In genomic region chr2:129845826-129846225, GRCm38 (mm10) we compare ENCODE assay signal across 18 mouse cellular contexts. TPM values are rescaled to one million over a fixed set of nuclear protein-coding genes. Genes with fewer than 3 reads are reported as not detected.
DNase-seq lines count a peak whose midpoint lies in the region; ATAC-seq and TF ChIP-seq lines count a peak whose summit lies in the region.
"Had no signal": no experiment of that assay in that cellular context is flagged by ENCODE, and none has a peak within 500 bp of the region (broad histone marks: within the 10 kb centered on the region; RNA-seq: fewer than 3 reads in every experiment).

No protein-coding gene starts in this region.

- TF ChIP-seq EP300 in lung, postnatal 0 days (IDR thresholded peaks at IDR 0.05) = no peak

- no peak overlapping the region for H3K9ac ChIP-seq in heart, embryonic 14.5 days (ENCODE audit: low read length)
- no peak overlapping the region for H3K9ac ChIP-seq in lung, postnatal 0 days (replicated peaks; ENCODE audit: low read depth)
- H3K9ac ChIP-seq in intestine, embryonic 15.5 days = no peak overlapping the region
- H3K9ac ChIP-seq: forebrain, postnatal 0 days; liver, embryonic 15.5 days had no signal

- H3K9me3 ChIP-seq in heart, embryonic 14.5 days (ENCODE audit: control insufficient read depth, low read length) = no peaks in the 10 kb centered on the region
- no peaks in the 10 kb centered on the region for H3K9me3 ChIP-seq in lung, postnatal 0 days (ENCODE audit: low read length)
- H3K9me3 ChIP-seq in intestine, embryonic 15.5 days = no peaks in the 10 kb centered on the region
- H3K9me3 ChIP-seq: embryonic facial prominence, embryonic 10.5 days; limb, embryonic 10.5 days; liver, embryonic 15.5 days; megakaryocyte, embryonic 14.5 days had no signal

- no peak for TF ChIP-seq CTCF in lung, postnatal 0 days (IDR thresholded peaks at IDR 0.05)

- ATAC-seq in heart, embryonic 14.5 days (ENCODE audit: insufficient number of reproducible peaks, insufficient read depth, low FRiP score, low read depth) = peak; percentile 47; the same call in 1 of the 2 replicates
- ATAC-seq in lung, postnatal 0 days = no peak
- no peak for ATAC-seq in intestine, embryonic 15.5 days
- ATAC-seq: forebrain, postnatal 0 days; inflammation-experienced regulatory T-cells, adult 6 months; midbrain, embryonic 16.5 days had no signal

- no peak overlapping the region for H3K4me3 ChIP-seq in heart, embryonic 14.5 days (ENCODE audit: control insufficient read depth in 1 of 2, insufficient read depth in 1 of 2, low read depth in 1 of 2, low read length in 2 of 2)
- H3K4me3 ChIP-seq in lung, postnatal 0 days (ENCODE audit: low read depth, low read length) = no peak overlapping the region
- H3K4me3 ChIP-seq in intestine, embryonic 15.5 days (replicated peaks) = no peak overlapping the region
- H3K4me3 ChIP-seq: embryonic facial prominence, embryonic 10.5 days; erythroblast, embryonic 14.5 days; limb, embryonic 10.5 days; liver, embryonic 15.5 days; megakaryocyte, embryonic 14.5 days had no signal

- WGBS in heart, embryonic 14.5 days = 26% methylated on average over 3 of the region's 3 CpGs
- 40% methylated on average over 3 of the region's 3 CpGs for WGBS in lung, postnatal 0 days
- 81% methylated on average over 3 of the region's 3 CpGs for WGBS in intestine, embryonic 15.5 days

- no peaks in the 10 kb centered on the region for H3K27me3 ChIP-seq in heart, embryonic 14.5 days (ENCODE audit: control insufficient read depth, insufficient read depth, low read length)
- no peaks in the 10 kb centered on the region for H3K27me3 ChIP-seq in lung, postnatal 0 days (replicated peaks; ENCODE audit: insufficient read depth, low read length)
- H3K27me3 ChIP-seq in intestine, embryonic 15.5 days (replicated peaks) = no peaks in the 10 kb centered on the region
- H3K27me3 ChIP-seq: liver, embryonic 15.5 days; megakaryocyte, embryonic 14.5 days had no signal

- no peaks in the 10 kb centered on the region for H3K36me3 ChIP-seq in heart, embryonic 14.5 days (ENCODE audit: control insufficient read depth, insufficient read depth, low read length)
- H3K36me3 ChIP-seq in lung, postnatal 0 days (ENCODE audit: insufficient read depth, low read length) = no peaks in the 10 kb centered on the region
- H3K36me3 ChIP-seq in intestine, embryonic 15.5 days = no peaks in the 10 kb centered on the region
- H3K36me3 ChIP-seq: embryonic facial prominence, embryonic 10.5 days; limb, embryonic 10.5 days; liver, embryonic 15.5 days had no signal

- H3K4me1 ChIP-seq in heart, embryonic 14.5 days (ENCODE audit: control insufficient read depth in 2 of 2, insufficient read depth in 2 of 2, low read length in 2 of 2) = peaks cover 0 to 10% of the 10 kb centered on the region in 2 experiments; a peak in 1 of 4 replicates
- no peaks in the 10 kb centered on the region for H3K4me1 ChIP-seq in lung, postnatal 0 days (ENCODE audit: insufficient read depth, low read depth, low read length)
- H3K4me1 ChIP-seq in intestine, embryonic 15.5 days (replicated peaks) = no peaks in the 10 kb centered on the region
- H3K4me1 ChIP-seq: embryonic facial prominence, embryonic 10.5 days; limb, embryonic 10.5 days; liver, embryonic 15.5 days; megakaryocyte, embryonic 14.5 days had no signal

- DNase-seq in heart, adult 8-10 months (ENCODE audit: low spot score) = no peak
- DNase-seq in lung, adult 18-20 months = peak; percentile 51 to 58
- DNase-seq in lung, postnatal 0 days (ENCODE audit: low spot score) = no peak
- peak; percentile 75 for DNase-seq in heart, postnatal 4 days
- DNase-seq in ovary, postnatal 14 days (ENCODE audit: low spot score) = no peak
- DNase-seq: cerebellum, postnatal 36 days; forebrain, postnatal 0 days; gastrocnemius, postnatal 14 days; right cerebral cortex, postnatal 25 days had no signal

- H3K4me2 ChIP-seq in heart, embryonic 14.5 days (ENCODE audit: low read length) = no peak overlapping the region
- H3K4me2 ChIP-seq in lung, postnatal 0 days (replicated peaks; ENCODE audit: low read depth, low read length) = no peak overlapping the region
- H3K4me2 ChIP-seq in intestine, embryonic 15.5 days (replicated peaks) = no peak overlapping the region
- H3K4me2 ChIP-seq: liver, embryonic 15.5 days had no signal

- no peak overlapping the region for H3K27ac ChIP-seq in heart, embryonic 14.5 days (replicated peaks in 1 of 2; ENCODE audit: control insufficient read depth in 1 of 2, insufficient read depth in 1 of 2, low read depth in 2 of 2, low read length in 2 of 2)
- no peak overlapping the region for H3K27ac ChIP-seq in lung, postnatal 0 days (ENCODE audit: low read length)
- no peak overlapping the region for H3K27ac ChIP-seq in intestine, embryonic 15.5 days
- H3K27ac ChIP-seq: embryonic facial prominence, embryonic 10.5 days; limb, embryonic 10.5 days; liver, embryonic 15.5 days had no signal

RNA-seq across cellular contexts. Expression of gene Stk35, which starts 45.5 kb away (rescaled TPM):
- 9.4 and 10.4 TPM in 2 replicates for polyA plus RNA-seq in heart, embryonic 14.5 days (2014; fragmentation: Nextera tagmentation; extraction: Ambion mirVana)
- 10 to 100 TPM; 17.0 to 21.8 (median 19.9) TPM for total RNA-seq in heart, adult 8-10 months (2022)
- 5.4 and 5.8 TPM in 2 replicates for polyA plus RNA-seq in lung, postnatal 0 days (2015; fragmentation: Nextera tagmentation; extraction: Ambion mirVana)
- total RNA-seq in heart, postnatal 4 days (2021) = 10 to 100 TPM; 20.2 to 21.3 TPM
- 7.8 and 8.8 TPM in 2 replicates for polyA plus RNA-seq in intestine, embryonic 15.5 days (2015; fragmentation: Nextera tagmentation; extraction: Ambion mirVana)

Comparison
In these comparisons a context has a peak if more than half of its experiments do, and no peak if none do; other contexts are left out.
1. DNase-seq: peak in lung, adult 18-20 months (2 of 2) and heart, postnatal 4 days (single experiment); none in heart, adult 8-10 months (single experiment), lung, postnatal 0 days (single experiment) and ovary, postnatal 14 days (single experiment).